Mouse (Mus musculus) pancreas, adult 10 weeks (tissue): ENCODE results near the gene Olfr318. TPM values are rescaled to one million over a fixed set of nuclear protein-coding genes. Genes with fewer than 3 reads are reported as not detected.

Experiments
- polyA plus RNA-seq: library from polyadenylated mRNA; stranded (reverse); fragments of 350-450 nt; fragmentation: Illumina TruSeq; extraction: RNeasy Lipid Tissue Mini Kit (QIAGEN cat#74804); gene quantifications from one replicate; pipeline ENCODE4 v1.2.3, GENCODE M21; 2015; ENCODE audit warnings: low read depth, low replicate concordance; ENCODE audit not compliant: insufficient read depth

The Olfr318 gene
- polyA plus RNA-seq = not detected

DNA sequence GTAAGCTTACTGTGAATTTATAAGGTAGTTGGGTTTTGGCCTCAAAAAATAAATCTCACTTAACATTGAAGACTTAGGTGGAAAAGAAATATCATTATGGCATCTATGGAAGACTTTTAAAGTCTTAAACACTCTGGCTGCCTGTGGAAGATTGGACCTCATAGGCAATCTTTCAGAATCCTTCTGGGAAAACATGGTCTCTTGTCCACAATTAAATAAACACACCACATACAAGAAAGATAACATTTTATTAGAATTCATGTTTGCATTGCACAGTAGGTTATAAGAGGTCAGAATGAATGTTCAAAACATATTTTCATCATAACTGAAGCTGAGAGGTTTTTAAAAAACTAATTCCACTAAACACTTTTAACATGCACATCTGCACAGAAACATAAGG is at the start of gene Olfr318:
Olfr318 (minus strand) TSS at position 101 of the 400 bp plus-strand sequence.

DNA sequence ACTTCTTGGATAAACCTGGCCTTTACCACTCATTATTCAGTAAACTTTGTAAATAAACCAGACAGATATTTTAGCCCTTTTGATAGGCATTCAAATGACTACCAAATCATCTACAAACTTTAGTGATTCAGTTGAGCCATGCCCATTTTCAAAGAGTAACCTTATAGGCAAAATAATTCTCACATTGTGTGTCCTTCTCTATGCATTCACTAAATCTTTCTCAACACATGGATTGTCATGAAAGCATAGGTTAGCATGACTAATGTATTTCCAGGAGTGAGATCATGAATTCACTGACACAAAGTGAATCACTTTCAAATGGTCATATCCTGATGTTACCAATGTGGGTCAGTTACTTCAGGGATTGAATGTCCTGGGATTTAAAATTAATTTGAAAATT is 49.1 kb upstream of the Olfr318 start, which contains the start of gene Olfr315:
Olfr315 (plus strand) TSS at position 301 of the 400 bp plus-strand sequence.

DNA sequence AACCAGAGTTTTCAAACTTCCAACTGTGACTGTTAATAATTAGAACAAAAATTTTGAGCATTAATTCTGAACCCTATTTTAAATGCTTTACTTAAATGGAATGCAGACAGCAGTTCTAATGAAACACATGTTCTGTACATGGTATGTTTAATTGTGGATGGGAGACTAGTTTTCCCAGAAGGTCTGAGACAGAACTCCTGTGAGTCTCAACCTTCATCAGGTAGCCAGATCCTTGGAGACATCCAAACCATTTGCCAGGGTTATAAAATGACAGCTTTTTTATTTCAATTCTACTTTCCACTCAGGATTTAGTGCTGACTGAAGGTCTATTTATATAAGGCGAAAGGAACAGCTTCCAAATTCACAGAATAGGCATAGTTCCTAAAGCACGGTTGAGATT is 28.6 kb upstream of the Olfr318 start, which contains the start of gene Olfr316:
Olfr316 (plus strand) TSS at position 301 of the 400 bp plus-strand sequence.

DNA sequence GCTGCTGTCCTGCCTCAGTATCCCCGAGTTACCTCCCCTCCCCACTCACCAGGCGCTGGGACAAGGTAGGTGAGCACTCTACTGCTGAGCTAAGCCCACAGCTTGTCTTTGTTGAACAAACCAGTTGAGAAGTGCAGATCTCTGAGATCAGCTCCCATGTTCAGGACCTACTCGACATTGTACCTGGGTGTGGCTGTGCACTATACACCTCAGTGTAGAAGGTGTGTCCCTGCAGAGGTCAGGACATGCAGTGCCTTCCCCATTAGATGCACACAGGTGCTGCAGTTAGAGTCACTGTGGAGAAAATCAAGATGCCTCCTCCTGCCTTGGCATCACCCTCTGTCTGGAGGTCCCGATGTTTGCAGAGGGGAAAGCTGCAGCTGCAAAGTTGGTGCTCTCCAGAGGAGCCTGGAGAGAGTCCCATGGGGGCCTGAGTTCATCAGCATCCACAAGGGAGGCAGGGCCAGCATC is 15.0 kb upstream of the Olfr318 start, which contains the start of gene Olfr317:
Olfr317 (minus strand) TSS at position 421 of the 471 bp plus-strand sequence.

DNA sequence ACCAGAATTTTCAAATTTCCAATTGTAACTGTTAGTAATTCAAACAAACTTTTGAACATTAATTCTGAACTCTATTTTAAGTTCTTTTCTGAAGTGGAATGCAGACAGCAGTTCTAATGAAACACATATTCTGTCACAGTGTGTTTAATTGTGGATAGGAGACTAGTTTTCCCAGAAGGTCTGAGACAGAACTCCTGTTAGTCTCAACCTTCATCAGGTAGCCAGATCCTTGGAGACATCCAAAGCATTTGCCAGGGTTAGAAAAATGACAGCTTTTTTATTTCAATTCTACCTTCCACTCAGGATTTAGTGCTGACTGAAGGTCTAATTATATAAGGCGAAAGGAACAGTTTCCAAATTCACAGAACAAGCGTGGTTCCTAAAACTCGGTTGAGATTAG is 25.0 kb downstream of the Olfr318 start, which contains the start of gene Olfr319:
Olfr319 (plus strand) TSS at position 301 of the 400 bp plus-strand sequence.

DNA sequence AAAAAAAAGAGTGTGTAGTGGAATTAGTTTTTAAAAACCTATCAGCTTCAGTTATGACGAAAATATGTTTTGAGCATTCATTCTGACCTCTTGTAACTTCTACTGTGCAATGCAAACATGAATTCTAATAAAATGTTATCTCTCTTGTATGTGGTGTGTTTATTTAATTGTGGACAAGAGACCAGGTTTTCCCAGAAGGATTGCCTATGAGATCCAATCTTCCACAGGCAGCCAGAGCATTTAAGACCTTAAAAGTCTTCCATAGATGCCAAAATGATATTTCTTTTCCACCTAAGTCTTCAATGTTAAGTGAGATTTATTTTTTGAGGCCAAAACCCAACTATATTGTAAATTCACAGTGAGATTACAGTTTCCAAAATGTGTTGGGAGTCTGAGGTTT is 43.0 kb downstream of the Olfr318 start, which contains the start of gene Olfr320:
Olfr320 (plus strand) TSS at position 301 of the 400 bp plus-strand sequence.

Other genes starting within 250 kb of the Olfr318 start
- gene Olfr332, start 231.5 kb downstream of the Olfr318 start, polyA plus RNA-seq = not detected
- not detected for gene Olfr331, start 221.4 kb downstream of the Olfr318 start, polyA plus RNA-seq
- gene Olfr330, start 189.2 kb downstream of the Olfr318 start, polyA plus RNA-seq = not detected
- gene Olfr329-ps, start 177.6 kb downstream of the Olfr318 start, polyA plus RNA-seq = not detected
- not detected for gene Olfr328, start 168.4 kb downstream of the Olfr318 start, polyA plus RNA-seq
- not detected for gene Olfr224, start 153.5 kb downstream of the Olfr318 start, polyA plus RNA-seq
- not detected for gene Olfr325, start 146.3 kb downstream of the Olfr318 start, polyA plus RNA-seq
- not detected for gene Olfr324, start 128.9 kb downstream of the Olfr318 start, polyA plus RNA-seq
- not detected for gene 2210407C18Rik, start 107.9 kb downstream of the Olfr318 start, polyA plus RNA-seq
- not detected for gene Olfr323, start 93.5 kb downstream of the Olfr318 start, polyA plus RNA-seq
- not detected for gene Trim58, start 83.5 kb downstream of the Olfr318 start, polyA plus RNA-seq
- not detected for gene Olfr322, start 65.2 kb downstream of the Olfr318 start, polyA plus RNA-seq
- gene Olfr320, start 42.9 kb downstream of the Olfr318 start, polyA plus RNA-seq = not detected
- gene Olfr319, start 24.9 kb downstream of the Olfr318 start, polyA plus RNA-seq = not detected
- not detected for gene Olfr317, start 15.2 kb upstream of the Olfr318 start, polyA plus RNA-seq
- gene Olfr316, start 28.7 kb upstream of the Olfr318 start, polyA plus RNA-seq = not detected
- not detected for gene Olfr315, start 49.2 kb upstream of the Olfr318 start, polyA plus RNA-seq
- gene Olfr314, start 58.9 kb upstream of the Olfr318 start, polyA plus RNA-seq = not detected
- 10.9 TPM for gene Fam183b, start 77.9 kb upstream of the Olfr318 start, polyA plus RNA-seq
- gene Olfr313, start 91.0 kb upstream of the Olfr318 start, polyA plus RNA-seq = not detected
- gene Olfr312, start 105.2 kb upstream of the Olfr318 start, polyA plus RNA-seq = not detected
- gene Olfr311, start 115.2 kb upstream of the Olfr318 start, polyA plus RNA-seq = not detected
- 3.5 TPM for gene Gm12258, start 123.1 kb upstream of the Olfr318 start, polyA plus RNA-seq
- 2.1 TPM for gene 2810021J22Rik, start 143.2 kb upstream of the Olfr318 start, polyA plus RNA-seq
- 0.94 TPM for gene Zfp39, start 180.2 kb upstream of the Olfr318 start, polyA plus RNA-seq
- gene Btnl10, start 193.9 kb upstream of the Olfr318 start, polyA plus RNA-seq = not detected
- 27.0 TPM for gene Rnf187, start 214.9 kb upstream of the Olfr318 start, polyA plus RNA-seq
- gene Hist3h2ba, start 224.9 kb upstream of the Olfr318 start, polyA plus RNA-seq = not detected
- 4.9 TPM for gene Hist3h2a, start 230.7 kb upstream of the Olfr318 start, polyA plus RNA-seq
- gene Trim17, start 230.7 kb upstream of the Olfr318 start, polyA plus RNA-seq = not detected